Mouse (Mus musculus) ovary, postnatal 10 days (tissue): ENCODE measurements around the gene Vamp2.

Experiments
- DNase-seq: peaks from one replicate; pipeline ENCODE4 v3.0.0; 2022; ENCODE audit warnings: low spot score

The Vamp2 gene

DNA sequence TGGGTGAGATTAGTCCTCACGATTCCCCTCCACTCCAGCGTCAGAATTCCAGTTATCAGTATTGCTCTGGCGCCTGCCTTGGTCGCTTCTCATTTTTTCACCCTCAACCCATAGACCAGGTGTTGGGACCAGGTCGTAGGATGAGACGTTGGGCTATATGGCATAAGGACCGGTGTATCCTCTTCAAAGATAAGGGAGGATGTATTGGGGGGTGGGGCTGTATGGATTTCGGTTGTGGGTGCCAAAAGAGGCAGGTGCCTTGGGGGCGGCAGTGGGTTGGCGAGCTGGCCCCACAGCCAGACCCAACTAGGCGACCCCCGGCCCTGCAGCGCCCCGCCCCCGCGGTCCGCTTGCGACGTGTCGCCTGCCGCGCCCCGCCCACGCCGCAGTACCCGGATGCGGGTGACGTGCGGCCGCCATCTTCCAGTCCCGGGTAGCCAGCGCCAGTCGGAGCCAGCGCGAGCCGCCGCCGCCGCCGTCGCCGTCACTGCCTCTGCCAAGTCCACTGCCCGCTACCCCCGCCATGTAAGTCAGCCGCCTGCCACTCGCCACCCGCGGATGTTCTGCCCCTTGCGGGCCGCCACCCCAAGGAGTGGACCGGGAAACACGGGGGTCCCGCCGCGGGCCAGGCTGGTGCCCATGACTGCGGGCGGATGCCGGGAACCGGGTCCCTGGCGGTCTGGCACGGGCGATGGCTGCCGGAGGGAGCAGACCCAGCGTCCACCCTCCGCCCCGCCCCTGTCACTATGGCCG, at the start of gene Vamp2:
Vamp2 (plus strand) TSS at position 388 of the 753 bp plus-strand sequence.
- peak; percentile 84 for DNase-seq

DNA sequence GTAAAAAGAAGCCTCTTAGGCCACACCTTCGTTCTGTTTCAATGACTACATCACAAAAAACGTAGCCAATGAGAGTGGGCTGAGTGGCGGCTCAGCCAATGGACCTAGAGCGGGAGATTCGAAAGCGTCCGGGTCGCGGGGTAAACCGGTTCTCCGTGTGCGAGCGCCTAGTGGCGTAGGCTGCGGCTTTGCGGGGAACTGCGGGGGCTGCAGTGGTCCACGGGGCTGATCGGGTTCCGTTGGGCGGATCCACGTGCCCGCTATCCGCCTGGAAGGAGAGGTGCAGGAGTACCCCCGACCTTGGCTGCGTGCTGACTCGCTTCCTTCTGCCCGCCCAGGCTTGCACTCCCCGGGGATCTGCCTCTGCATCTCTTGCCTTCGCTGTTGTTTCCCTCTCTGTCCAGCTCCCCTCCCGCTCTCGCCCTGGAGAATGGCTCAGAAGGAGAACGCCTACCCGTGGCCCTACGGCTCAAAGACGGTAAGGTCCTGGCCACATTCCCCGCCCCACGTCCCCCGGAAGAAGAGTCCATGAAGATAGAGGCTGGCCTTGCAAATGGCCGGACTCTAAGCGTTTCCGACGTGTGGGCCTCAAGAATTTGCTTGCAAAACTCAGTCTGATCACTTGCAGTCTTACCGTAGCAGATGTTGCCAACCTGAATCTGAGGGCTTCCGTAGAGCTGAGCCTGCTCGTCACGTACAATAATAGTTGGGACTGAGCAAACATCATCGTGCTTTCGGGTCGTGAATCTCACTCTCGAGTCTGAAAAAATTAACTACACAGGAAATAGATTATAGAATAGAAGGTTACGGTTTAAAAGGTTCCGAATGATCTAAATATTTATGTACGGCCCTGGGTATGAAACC, 42.5 kb upstream of the Vamp2 start, which contains the start of gene Aurkb:
Aurkb (plus strand) TSS at position 117 of the 864 bp plus-strand sequence.
- peak; percentile 49 for DNase-seq

DNA sequence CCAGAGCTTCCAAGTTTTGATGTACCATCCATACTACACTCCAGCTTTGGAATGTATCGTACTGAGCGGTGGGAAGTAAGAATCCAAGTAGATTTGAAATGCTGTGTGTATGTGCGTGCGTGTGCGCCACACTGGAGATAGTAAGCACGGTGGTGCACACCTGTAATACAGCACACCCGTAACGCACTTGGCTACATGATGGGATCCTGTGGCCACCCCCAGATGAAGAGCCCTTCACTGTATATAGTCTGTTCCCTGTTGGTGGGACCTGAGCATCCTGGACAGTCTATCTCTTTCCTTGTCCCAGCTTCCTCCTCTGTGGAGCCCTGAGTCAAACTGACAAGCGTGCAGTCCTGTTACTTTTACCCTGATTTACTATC, 41.9 kb upstream of the Vamp2 start:
- DNase-seq = no peak

DNA sequence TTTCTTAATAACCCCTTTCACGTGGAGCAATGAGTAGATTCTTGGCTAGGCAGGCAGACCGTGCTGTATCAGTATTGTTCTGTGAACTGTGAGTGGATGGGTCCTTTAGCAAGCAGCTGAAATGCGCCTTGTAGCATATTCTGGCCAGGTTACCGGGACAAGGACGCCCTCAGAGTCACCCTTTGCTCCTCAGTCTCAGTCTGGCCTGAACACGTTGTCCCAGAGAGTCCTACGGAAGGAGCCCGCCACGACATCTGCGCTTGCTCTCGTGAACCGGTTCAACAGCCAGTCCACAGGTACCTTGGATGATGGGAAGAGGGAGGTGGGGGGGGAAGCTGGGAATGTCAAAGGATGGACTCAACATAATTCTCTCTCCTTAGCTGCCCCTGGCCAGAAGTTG, 40.7 kb upstream of the Vamp2 start:
- no peak for DNase-seq

DNA sequence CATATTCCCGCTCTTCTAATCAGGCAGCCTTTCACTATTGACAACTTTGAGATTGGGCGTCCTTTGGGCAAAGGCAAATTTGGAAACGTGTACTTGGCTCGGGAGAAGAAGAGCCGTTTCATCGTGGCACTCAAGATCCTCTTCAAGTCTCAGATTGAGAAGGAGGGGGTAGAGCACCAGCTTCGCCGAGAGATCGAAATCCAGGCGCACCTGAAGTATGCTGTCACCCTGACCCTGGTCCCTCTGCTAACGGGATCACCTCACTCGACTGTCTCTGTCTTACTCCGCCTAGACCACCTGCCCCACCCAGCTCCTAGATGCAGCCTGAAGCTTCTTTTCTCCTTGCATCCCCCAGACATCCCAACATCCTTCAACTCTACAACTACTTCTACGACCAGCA, 40.1 kb upstream of the Vamp2 start:
- DNase-seq = no peak

DNA sequence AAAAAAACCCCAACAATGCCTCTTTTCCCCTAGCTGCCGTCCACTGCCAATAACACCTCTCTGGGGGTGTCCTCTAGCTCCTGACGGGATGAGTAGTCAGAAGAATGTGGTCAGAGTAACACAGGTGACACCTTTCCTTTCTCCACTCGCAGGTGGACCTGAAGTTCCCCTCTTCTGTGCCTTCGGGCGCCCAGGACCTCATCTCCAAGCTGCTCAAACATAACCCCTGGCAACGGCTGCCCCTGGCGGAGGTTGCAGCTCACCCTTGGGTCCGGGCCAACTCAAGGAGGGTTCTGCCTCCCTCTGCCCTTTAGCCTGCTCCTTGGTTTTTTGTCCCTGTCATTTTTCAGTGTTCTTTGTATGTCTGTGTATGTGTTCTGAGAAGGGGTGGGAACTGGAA, 37.5 kb upstream of the Vamp2 start:
- no peak for DNase-seq

DNA sequence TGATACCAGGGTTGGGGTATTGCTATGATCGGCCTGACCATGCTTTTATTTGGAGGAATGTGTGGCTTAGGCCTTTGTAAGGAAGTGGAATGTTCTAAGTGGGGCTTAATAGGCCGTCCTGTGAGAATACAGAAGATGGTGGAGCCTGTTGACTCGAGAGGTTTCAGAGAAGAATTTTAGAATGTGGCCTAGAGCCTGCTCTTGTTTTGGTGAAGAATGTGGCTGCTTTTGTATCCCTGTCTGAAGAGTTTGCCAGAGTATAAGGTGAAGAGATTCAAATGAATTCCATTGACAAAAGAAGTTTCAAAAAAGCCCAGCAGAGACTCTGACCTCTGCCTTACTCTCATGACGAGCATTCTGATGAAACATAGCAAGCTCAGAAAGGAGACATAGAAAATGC, 36.5 kb upstream of the Vamp2 start:
- DNase-seq = no peak

DNA sequence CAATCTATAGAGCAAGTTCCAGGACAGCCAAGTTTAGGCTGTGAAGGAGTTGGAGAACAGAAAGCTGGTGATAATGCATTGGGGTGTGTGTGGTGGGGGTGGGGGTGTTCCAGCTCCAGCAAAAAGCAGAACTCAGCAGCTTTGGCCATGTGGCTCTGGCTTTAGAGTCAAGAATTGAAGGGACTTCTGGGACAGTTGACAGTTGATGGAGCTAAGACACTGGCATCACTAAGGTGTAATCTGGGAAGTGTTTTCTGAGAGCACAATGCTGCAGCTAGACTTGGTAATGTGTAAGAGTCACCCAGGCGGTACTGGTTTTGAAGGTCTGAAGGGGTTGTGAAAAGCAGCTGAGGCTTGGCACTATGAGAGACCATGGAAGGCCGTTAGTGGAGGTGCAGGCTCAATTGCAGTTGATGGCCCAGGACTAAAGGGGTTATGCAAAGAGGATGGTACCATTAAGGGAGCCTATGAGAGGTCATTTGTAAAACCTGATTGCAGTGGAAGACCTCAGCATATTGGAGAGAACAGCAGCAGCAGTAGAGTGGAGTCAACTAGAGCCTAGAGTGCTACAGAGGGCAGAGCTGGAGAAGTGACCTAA, 35.4 kb upstream of the Vamp2 start:
- no peak for DNase-seq

DNA sequence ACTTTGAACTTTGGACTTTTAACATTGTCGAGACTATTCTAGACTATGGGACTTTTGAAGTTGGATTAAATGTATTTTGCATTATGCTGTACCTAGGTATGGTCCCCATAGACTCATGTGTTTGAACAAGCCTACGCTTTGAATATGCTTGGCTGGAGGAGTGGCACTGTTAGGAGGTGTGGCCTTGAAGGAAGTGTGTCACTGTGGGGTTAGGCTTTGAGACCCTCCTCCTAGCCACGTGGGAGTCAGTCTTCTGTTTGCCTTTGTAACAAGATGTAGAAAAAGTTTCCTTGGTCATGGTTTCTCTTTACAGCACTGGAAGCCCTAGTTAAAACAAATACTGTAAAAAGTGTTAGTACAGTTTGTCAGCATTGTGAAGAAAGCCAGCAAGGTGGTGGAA, 34.4 kb upstream of the Vamp2 start:
- DNase-seq = no peak

DNA sequence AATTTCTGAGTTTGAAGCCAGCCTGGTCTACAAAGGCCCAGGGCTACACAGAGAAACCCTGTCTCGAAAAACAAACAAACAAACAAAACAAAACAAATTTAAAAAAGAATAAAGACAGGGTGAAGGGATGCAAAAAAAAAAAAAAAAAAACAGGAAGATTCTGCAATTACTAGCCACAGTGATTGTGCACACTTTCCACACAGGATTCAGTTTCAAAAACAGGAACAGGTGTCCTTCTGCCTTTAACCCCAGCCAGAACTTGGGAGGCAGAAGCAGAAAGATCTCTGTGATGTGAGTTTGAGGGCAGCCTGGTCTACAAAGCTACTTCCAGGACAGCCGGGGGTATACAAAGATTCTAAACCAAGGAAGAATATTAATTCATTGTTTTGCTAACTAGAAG, 30.0 kb upstream of the Vamp2 start:
- DNase-seq = no peak

DNA sequence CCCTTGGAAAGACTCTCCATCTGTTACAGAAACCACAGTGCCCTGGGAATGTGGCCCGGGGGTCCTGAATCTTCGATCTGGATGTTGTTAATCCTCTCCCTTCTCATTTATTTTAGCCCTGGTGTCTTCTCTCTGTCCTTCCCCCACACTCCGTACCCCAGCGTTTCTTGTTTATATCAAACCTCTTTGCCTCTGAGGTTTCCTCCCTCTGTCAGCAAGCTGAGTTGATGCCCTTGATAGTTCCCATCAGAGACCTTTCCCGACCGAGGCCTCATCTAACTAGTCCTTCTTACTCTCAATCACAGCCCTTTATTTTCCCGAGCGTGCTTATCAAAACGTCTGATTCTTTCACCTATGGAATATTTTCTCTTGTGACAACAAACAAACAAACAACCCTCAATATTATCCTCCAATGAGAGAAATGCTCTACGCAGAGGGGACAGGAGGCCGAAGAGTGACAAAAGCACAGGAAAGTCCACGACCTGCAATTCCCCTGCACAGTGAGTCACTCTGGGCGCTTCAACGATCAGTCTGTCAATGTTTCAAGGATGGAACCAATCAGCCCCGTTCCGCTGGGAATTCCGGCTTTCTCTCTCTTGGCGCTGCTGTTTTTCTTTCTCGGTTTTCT, 29.4 kb upstream of the Vamp2 start:
- no peak for DNase-seq

DNA sequence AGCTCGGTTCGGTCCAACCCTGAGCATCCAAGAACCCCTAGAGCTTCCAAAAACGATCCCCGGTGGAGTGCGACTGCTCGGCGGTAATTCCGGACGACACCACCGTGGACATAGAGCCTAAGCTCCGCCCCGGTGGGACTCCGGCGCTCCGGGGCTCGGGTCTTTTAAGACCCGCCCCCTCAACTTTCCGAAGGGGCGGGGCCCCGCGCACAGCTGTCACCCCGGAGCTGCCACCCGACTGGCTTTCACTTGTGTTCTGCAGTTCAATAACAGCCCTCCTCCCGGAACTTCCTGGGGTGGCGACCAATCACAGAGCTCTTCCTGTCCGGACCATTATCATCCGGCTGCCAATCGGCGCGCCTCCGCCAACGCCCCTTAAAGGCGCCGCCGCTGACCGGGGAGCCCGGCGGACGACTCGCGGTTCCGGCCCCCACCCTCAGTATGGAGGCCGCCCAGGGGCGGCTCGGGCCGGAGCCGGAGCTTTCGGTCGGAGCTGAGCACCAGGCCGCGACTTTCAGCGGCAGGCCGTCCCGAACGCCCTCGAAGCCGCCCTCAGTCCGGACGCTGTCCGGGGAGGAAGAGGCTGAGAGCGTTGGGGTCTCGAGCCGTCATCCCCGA, 28.8 kb upstream of the Vamp2 start, which contains the start of gene Borcs6:
Borcs6 (plus strand) TSS at position 361 of the 618 bp plus-strand sequence.
- DNase-seq = peak; percentile 80

DNA sequence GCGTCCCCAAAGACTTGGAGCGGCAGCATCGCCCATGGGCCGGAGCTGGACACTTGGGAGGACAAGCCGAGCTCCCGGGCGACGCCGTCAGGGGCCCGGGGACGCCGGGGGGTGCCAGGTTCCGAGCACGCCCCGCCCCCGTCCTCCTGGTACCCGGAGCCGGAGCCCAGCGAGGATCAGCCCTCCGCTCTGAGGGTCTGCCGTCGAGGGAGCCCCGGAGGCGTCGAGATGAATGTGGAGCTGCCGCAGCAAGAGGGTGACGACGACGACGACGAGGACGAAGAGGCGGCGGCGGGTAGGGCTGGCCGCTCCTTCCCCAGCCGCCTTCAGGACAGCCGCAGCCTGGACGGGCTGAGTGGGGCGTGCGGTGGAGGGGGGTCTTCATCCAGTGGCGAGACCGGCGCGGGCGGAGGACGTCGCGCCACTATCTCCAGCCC, 28.3 kb upstream of the Vamp2 start:
- DNase-seq = no peak

DNA sequence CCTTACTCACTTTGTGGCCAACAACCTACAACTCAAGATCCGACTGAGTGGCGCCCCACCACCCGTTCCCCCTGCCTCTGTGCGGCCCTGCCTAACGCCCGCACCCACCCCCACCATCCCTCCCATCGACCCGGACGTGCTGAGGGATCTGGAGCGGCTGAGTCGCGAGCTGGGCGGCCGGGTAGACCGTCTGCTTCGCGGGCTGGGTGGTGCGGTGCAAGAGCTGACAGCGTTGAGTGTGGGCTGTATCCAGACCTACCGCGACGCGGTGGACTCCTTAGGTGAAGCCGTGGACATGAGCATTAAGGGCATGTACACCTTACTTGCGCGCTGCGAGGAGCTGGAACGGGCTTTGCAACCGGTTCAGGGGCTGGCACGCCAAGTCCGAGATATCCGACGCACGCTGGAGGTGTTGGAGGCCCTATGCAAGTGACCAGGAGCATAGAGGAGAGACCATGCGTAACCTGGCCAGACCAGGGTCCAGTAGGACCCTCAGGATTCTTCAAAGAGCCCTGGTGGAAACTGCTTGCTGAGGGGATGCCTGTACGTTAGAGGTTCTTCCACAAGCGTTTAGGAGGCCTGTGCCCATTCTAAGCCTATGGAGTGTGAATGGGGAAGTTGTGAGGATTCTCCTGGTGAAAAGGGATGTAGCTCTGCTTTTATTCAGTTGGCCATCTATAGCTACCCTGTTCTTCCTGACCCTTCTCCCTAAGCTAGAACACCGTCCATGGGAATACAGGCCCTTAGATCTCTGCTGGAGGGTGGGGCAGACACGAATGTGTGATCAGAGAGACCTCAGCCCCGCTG, 27.6 kb upstream of the Vamp2 start:
- DNase-seq = no peak

DNA sequence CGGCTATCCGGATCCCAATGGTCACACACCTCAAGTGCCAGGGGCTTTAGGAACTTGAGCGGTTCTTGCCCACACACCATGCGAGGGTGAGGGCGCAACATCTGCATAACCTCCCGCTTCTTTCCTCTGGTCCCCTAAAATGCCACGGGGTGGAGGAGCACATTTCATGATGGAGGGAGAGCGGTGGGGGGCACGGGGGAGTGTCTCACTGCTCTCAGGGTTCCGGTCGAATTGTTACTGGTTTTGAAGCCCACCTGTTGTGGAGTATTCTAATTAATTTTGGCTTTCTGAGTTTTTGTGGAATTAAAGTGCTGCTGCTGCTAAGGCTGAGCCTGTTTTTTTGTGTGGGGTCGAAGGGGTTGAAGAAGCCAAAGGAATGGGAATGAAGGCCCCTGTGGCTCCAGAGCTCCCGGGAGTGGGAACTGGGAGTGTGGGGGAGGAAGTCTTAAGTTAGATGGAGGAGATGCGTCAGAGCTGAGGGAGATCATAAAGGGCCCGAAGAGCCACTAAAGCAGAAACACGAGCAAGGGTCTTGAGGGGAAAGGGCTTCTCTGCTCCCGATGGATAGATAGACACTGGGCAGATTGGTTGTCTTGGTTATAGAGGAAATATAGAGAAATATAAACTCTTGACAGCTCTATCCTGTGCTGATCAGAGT, 26.9 kb upstream of the Vamp2 start:
- DNase-seq = no peak

DNA sequence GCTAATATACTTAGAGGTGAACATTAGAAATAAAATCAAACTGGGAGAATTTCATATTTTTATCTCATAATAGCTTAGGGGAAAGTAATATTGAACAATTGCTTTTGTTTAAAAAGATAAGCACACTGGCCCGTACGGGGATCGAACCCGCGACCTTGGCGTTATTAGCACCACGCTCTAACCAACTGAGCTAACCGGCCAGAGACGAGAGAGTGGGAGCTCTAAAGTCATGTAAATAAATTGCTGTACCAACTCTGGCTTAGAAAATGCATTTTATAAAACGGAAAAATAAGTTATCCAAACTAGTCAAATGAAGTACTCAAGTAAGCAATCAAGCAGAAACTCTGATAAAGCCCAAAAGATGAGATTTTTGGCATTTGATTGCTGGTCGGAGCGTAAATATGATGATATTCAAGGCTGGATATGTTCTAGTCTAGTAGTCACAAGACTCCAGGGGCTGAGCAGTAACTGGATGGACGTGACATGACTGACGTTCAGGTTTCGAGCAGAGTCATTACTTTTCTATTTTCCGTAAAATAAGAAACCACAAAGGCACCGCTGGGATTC, 26.0 kb upstream of the Vamp2 start:
- no peak for DNase-seq

DNA sequence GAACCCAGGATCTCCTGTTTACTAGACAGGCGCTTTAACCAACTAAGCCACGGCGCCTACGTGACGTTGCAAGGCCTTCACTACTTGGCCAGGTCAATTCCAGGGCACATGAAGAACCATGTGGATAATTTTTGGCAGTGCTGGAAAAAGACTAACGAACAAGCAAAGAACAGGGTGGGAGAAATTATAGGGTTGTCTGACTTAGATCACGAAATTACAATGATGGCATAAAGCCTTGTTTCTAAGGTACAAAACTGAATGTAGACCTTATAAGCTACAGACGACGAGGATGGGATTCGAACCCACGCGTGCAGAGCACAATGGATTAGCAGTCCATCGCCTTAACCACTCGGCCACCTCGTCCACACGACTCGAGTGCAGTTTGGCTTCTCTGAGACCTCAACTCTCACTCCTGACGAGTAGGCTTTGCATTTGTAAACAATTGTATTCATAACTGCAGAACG, 25.5 kb upstream of the Vamp2 start:
- DNase-seq = peak; percentile 99

DNA sequence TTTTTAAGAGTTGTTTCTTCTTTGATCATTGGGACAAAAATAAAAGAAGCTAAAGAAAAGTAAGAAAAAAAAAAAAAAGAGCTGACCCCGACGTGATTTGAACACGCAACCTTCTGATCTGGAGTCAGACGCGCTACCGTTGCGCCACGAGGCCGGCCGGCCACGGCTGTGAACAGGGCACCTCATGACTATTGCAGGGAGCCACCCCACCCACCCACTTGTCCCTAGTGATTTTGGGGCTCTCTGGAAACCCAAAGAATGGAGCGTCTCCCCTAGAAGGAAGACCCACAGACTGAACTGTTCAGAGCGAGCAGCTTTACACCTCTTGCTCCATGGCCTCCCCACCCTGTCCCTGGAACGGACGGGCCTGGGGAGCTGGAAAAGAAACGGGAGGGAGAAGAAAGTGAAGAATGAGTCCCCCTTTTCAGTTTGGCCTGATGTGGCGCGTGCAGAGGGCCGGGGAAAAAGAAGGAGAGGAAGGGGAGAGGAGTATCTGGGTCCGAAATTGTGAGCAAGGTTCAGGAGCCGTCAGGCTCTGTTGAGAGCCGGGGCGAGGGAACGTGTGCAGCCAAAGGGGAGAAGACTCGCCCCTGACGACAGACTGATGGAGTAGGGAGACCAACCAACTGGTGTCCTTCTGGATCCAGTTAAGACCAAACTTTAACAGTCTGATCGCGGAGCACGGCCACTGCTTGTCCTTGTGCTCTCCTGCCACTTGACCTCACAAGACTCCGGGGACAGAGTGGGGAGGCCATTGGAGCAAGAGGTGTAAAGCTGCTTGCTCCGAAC, 24.7 kb upstream of the Vamp2 start:
- peak; percentile 89 for DNase-seq
